Mouse (Mus musculus): Measurements from ENCODE around the gene Tmprss6. TPM values are rescaled to one million over a fixed set of nuclear protein-coding genes. Genes with fewer than 3 reads are reported as not detected.

Gene Tmprss6
- polyA plus RNA-seq, 1 experiment from 2014 or later: 0.53 TPM

DNA sequence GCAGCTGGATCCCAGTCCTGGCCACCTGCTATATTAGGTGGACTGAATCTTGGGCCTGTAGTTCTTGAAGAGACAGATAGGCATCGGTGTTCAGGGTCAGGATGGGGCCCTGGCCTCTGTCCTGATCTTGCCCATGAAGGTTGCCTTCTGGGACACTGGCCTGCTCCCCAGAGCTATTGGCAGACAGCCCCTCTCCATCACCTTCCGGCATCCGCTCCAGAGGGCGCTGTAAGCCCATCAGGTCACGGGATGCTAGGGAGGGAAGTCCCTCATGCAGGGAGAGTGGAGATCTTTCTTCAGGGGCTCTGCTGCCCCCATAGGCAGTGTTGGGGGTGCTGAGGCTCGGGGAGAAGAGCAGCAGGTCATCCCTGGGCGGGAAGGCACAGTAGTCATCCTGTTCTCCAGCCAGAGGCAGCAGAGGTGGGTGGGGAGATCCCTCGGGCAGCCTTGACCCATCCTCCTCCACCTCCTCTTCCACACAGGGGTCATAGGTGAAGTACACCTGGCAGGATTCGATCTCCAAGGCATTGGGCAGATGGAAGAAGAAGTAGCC is 13.1 kb upstream of the Tmprss6 start:
- 55% methylated on average over 9 of the region's 9 CpGs for WGBS
- no peak overlapping the region for H3K4me3 ChIP-seq
- no peaks in the 10 kb centered on the region for H3K36me3 ChIP-seq
- H3K4me1 ChIP-seq: no peaks in the 10 kb centered on the region
- H3K9me3 ChIP-seq: no peaks in the 10 kb centered on the region
- no peak overlapping the region for H3K27ac ChIP-seq
- peaks cover 1% of the 10 kb centered on the region for H3K27me3 ChIP-seq
- ATAC-seq (ENCODE audit: insufficient number of reproducible peaks, insufficient read depth, low FRiP score, low TSS enrichment, low read depth): no peak
- no peak overlapping the region for H3K9ac ChIP-seq
- no peak overlapping the region for H3K4me2 ChIP-seq

DNA sequence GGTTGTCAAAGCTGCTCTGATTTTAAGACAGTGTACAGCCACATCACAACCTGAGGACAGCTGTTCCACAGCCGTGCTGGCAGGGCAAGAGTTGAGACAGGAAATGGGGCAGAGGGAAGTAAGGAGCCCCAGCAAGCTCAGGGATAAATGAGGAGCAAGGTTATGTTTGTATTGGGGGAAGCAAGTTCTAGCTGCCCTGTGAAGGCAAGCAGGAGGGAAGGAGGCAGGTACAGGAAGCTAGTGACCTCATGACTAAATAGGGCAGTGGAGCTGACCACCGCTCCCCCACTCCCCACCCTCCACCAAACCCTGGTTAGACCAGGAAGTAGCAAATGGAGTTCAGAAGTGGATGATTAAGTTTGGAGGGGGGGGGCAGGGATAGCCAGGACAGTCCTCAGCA is 12.6 kb upstream of the Tmprss6 start:
- WGBS: 62% methylated on average over 2 of the region's 2 CpGs

DNA sequence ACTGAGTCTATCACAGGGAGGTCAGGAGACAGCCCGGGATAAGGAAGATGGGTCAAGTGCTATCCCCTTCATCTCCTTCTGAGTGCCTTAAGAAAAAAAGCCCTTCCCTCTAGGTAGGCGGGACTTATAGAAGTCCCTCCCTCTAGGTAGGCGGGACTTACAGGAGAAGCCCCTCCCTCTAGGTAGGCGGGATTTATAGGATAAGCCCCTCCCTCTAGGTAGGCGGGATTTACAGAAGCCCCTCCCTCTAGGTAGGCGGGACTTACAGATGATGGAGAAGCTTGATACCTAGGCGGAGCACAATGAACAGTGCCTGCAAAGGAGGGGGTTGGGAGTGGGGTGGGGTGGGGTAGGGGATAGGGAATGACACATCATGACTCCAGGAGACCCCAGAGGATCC is 11.7 kb upstream of the Tmprss6 start:
- ATAC-seq (ENCODE audit: insufficient number of reproducible peaks, insufficient read depth, low FRiP score, low TSS enrichment, low read depth): no peak
- H3K9me3 ChIP-seq: no peaks in the 10 kb centered on the region
- no peak overlapping the region for H3K9ac ChIP-seq
- H3K4me1 ChIP-seq: 0 out of 2 replicates have a peak, but pooled peaks cover 2% of the 10 kb centered on the region
- H3K36me3 ChIP-seq: no peaks in the 10 kb centered on the region
- WGBS: 62% methylated on average over 7 of the region's 7 CpGs
- H3K27me3 ChIP-seq: no peaks in the 10 kb centered on the region
- H3K4me2 ChIP-seq: no peak overlapping the region
- no peak overlapping the region for H3K4me3 ChIP-seq
- H3K27ac ChIP-seq: no peak overlapping the region

More for the DNA sequence above, 12.6 kb upstream of the Tmprss6 start:
- H3K27me3 ChIP-seq: no peaks in the 10 kb centered on the region
- no peaks in the 10 kb centered on the region for H3K36me3 ChIP-seq
- no peaks in the 10 kb centered on the region for H3K4me1 ChIP-seq
- H3K9me3 ChIP-seq: no peaks in the 10 kb centered on the region
- H3K4me3 ChIP-seq: no peak overlapping the region
- no peak for ATAC-seq (ENCODE audit: insufficient number of reproducible peaks, insufficient read depth, low FRiP score, low TSS enrichment, low read depth)
- no peak overlapping the region for H3K4me2 ChIP-seq
- no peak overlapping the region for H3K27ac ChIP-seq
- no peak overlapping the region for H3K9ac ChIP-seq

DNA sequence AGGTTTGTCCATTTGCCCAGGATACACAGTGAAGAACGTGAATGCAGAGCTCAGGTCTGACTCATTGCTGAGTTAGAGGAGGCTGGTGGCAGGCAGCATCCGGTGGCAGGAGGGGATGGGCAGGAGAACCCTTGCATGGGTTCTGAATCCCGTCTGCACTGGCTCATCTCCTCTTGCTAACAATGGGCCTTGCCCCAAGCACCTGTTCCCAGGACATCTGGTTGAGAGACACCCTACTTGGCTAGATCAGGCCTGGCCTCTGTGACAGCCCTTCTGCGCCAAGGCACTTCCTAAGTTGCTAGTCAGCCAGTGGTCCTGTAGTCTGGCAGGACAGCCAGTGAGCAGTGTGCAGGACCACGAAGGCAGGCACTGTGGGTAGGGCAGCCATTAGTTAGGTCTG is 11.0 kb upstream of the Tmprss6 start:
- Histone ChIP-seq H3K36me3 (no peaks in the 10 kb centered on the region), H3K4me1 (0 out of 2 replicates have a peak, but pooled peaks cover 2% of the 10 kb centered on the region), H3K4me2 (no peak overlapping the region), H3K9ac (no peak overlapping the region), H3K4me3 (no peak overlapping the region), H3K27ac (no peak overlapping the region), H3K9me3 (no peaks in the 10 kb centered on the region), H3K27me3 (no peaks in the 10 kb centered on the region)
- 85% methylated on average over 5 of the region's 5 CpGs for WGBS
- ATAC-seq (ENCODE audit: insufficient number of reproducible peaks, insufficient read depth, low FRiP score, low TSS enrichment, low read depth): no peak

DNA sequence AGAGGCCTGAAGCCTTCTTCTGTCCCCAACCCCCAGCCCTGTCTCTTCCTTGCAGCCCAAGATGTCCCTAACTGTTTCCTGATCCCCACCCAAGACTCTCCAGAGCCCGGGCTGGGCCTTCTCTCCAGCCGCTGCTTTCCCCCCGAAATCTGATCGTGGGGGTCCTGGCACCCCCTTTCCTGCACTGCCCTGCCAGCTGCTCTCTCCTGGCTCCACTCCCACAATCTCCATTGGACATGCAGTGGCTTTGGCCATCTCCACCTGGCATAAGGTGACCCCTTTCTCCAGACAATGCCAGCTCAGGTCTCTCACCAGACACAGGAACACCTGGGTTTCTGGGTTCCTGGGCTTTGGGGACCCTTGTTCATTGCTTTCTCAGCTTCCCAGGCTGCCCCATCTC is 9.6 kb upstream of the Tmprss6 start:
- ATAC-seq (ENCODE audit: insufficient number of reproducible peaks, insufficient read depth, low FRiP score, low TSS enrichment, low read depth): no peak
- 78% methylated on average over 4 of the region's 4 CpGs for WGBS
- Histone ChIP-seq H3K4me2 (no peak overlapping the region), H3K4me1 (0 out of 2 replicates have a peak, but pooled peaks cover 2% of the 10 kb centered on the region), H3K36me3 (no peaks in the 10 kb centered on the region), H3K27ac (no peak overlapping the region), H3K9me3 (no peaks in the 10 kb centered on the region), H3K27me3 (no peaks in the 10 kb centered on the region), H3K9ac (no peak overlapping the region), H3K4me3 (no peak overlapping the region)

DNA sequence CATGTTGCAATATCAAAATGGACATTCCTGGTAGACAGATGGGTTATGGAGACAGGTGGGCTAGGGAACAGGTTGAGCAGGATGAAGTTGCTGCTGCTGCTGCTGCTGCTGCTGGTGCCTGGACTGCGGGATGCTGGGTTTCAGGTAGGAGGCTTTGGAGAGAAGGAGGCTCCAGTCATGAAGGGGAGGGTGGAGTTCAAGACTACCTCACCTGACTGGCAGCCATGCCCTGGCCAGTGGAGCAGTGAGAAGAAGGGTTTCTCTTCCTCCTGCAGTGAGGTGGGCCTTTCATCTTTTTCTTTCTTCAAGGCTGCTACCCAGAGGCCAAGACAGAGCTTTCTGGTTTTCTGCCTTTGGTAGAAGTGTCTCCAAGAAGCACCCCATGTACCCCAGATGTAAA is 8.4 kb upstream of the Tmprss6 start:
- H3K4me2 ChIP-seq: no peak overlapping the region
- H3K4me1 ChIP-seq: 0 out of 2 replicates have a peak, but pooled peaks cover 2% of the 10 kb centered on the region
- no peak overlapping the region for H3K4me3 ChIP-seq
- H3K27me3 ChIP-seq: no peaks in the 10 kb centered on the region
- no peak overlapping the region for H3K9ac ChIP-seq
- 76% methylated on average over 1 of the region's 1 CpGs for WGBS
- H3K9me3 ChIP-seq: no peaks in the 10 kb centered on the region
- H3K36me3 ChIP-seq: no peaks in the 10 kb centered on the region
- H3K27ac ChIP-seq: no peak overlapping the region
- ATAC-seq (ENCODE audit: insufficient number of reproducible peaks, insufficient read depth, low FRiP score, low TSS enrichment, low read depth): no peak

DNA sequence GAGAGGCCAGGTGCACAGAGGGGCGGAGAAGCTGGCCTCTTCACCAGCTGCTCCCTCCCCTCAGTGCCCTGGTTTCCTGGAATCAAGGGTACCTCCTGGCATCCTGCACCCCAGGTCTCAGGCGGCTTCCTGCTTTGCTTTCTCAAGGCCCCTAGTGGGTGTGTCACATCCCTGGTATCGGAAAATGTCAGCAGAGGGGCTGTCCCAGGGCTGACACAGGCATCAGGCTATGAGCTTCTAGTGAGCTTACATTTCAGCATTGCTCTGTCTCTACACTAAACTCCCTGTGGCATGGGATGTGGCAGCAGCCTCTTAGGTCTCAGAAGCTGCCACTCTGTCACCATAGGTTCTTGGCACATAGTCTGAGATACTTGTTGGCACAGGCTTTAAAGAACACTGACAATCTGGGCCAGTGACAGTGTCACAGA is 7.2 kb upstream of the Tmprss6 start:
- WGBS: 60% methylated on average over 3 of the region's 3 CpGs
- Histone ChIP-seq H3K4me2 (no peak overlapping the region), H3K9me3 (no peaks in the 10 kb centered on the region), H3K9ac (no peak overlapping the region), H3K4me3 (no peak overlapping the region), H3K4me1 (0 out of 2 replicates have a peak, but pooled peaks cover 2% of the 10 kb centered on the region), H3K27ac (no peak overlapping the region), H3K36me3 (no peaks in the 10 kb centered on the region), H3K27me3 (no peaks in the 10 kb centered on the region)
- ATAC-seq (ENCODE audit: insufficient number of reproducible peaks, insufficient read depth, low FRiP score, low TSS enrichment, low read depth): no peak

DNA sequence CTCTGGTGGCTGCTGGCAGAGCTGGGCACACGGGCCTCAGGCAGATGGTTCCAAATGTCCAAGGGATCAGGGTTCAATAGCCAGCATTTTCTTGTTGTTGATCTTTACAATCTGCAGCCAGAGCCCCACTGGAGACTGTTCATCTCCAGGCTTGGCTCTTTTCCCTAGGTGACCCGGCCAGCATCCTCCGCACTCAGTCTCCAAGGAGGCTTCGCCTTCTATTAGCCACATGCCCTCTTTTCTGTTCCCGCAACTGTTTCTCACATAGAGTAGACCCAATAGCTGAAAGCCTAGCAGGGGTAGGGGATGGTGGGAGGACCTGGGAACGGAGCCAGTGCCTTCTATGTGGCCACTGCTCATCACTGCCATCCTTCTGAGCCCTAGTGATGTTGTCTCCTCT is 5.0 kb upstream of the Tmprss6 start:
- no peak for ATAC-seq (ENCODE audit: insufficient number of reproducible peaks, insufficient read depth, low FRiP score, low TSS enrichment, low read depth)
- no peaks in the 10 kb centered on the region for H3K9me3 ChIP-seq
- no peak overlapping the region for H3K9ac ChIP-seq
- WGBS: 81% methylated on average over 6 of the region's 6 CpGs
- H3K36me3 ChIP-seq: no peaks in the 10 kb centered on the region
- no peak overlapping the region for H3K4me2 ChIP-seq
- H3K27ac ChIP-seq: no peak overlapping the region
- H3K4me3 ChIP-seq: no peak overlapping the region
- H3K27me3 ChIP-seq: no peaks in the 10 kb centered on the region
- 0 out of 2 replicates have a peak, but pooled peaks cover 2% of the 10 kb centered on the region for H3K4me1 ChIP-seq

DNA sequence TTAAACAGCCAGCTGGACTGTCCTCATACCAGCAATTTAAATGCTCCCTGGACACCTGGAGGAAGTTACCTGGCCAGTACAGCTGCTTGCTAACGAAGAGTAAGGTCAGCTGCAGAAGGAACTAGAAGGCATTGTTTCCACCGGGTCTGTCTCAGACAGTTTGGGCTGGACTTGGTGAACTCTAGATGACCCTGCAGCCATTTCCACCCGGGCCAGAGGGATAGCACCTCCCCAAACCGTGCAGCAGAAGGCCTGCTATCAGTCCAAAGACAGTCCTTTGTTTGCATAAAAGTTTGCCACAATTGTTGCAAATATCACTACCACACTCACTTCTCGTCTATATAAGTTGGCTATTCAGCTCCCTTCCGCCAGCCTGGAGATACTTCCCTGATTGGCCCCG is 3.5 kb upstream of the Tmprss6 start:
- no peak for ATAC-seq (ENCODE audit: insufficient number of reproducible peaks, insufficient read depth, low FRiP score, low TSS enrichment, low read depth)
- no peak overlapping the region for H3K9ac ChIP-seq

DNA sequence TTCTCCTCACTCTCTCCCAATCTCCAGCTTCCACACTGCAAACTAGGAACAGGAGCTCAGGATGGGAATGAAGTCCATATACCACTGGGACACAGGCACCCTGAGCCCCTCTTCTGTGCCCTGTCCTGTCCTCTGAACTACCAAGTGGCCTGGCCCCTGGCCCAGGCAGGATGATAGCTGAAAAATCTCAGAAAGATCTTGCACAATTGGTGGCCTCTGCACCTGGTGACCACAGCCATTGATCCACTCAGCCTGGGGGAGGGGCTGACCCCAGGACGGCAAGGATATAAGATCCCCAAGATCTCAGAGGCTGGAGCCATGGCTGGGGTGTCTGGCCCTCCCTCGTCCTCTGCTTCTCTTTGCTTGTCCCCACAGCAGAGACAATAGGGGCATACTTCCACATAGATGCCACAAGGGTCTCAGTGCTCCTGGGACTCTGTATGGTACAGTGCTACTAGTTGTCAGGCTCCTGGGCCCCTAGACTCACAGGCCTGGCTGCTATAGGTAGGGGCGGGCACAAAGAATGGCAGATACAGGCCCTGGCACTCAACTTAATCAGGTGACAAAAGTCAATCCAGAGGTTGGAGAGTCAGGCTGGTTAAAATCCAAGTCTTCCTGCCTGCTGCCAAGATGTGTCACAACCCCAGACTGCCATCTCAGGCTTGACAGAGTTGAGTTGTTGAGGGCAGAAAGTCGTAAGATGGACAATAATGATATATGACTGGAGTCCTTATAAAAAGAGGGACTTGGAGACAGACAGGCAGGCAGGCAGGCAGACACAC is 2.3 kb upstream of the Tmprss6 start:
- H3K4me2 ChIP-seq: no peak overlapping the region
- no peaks in the 10 kb centered on the region for H3K9me3 ChIP-seq
- 72% methylated on average over 4 of the region's 4 CpGs for WGBS
- H3K27me3 ChIP-seq: no peaks in the 10 kb centered on the region
- no peak for ATAC-seq (ENCODE audit: insufficient number of reproducible peaks, insufficient read depth, low FRiP score, low TSS enrichment, low read depth)
- no peaks in the 10 kb centered on the region for H3K36me3 ChIP-seq
- H3K9ac ChIP-seq: no peak overlapping the region
- 0 out of 2 replicates have a peak, but pooled peaks cover 2% of the 10 kb centered on the region for H3K4me1 ChIP-seq
- no peak overlapping the region for H3K27ac ChIP-seq
- no peak overlapping the region for H3K4me3 ChIP-seq

More for the DNA sequence above, 3.5 kb upstream of the Tmprss6 start:
- Histone ChIP-seq H3K9me3 (no peaks in the 10 kb centered on the region), H3K36me3 (no peaks in the 10 kb centered on the region), H3K4me3 (no peak overlapping the region), H3K27ac (no peak overlapping the region), H3K4me2 (no peak overlapping the region), H3K27me3 (no peaks in the 10 kb centered on the region), H3K4me1 (0 out of 2 replicates have a peak, but pooled peaks cover 2% of the 10 kb centered on the region)
- WGBS: 36% methylated on average over 7 of the region's 7 CpGs

DNA sequence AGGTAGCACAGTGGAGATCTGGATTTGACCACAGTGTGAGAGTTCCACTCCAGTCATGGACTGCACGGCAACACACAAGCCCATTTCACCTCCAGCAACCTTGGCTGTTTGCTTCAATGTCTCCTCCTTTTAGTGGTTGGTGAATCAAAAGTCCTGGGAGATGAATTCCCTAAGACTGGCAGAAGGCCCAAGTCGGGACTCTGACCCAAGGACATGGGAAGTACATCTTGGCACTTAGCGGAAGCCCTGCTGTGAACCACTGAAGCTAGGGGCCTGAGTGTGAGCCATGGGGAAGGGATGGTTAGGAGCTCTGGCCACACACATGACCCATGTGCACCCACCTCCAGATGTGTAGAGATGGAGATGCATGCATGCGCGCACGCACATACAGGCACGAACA is 864 bp downstream of the Tmprss6 start:
- WGBS: 92% methylated on average over 7 of the region's 7 CpGs
- ATAC-seq (ENCODE audit: insufficient number of reproducible peaks, insufficient read depth, low FRiP score, low TSS enrichment, low read depth): no peak
- Histone ChIP-seq H3K9me3 (no peaks in the 10 kb centered on the region), H3K4me2 (no peak overlapping the region), H3K4me1 (no peaks in the 10 kb centered on the region), H3K27me3 (no peaks in the 10 kb centered on the region), H3K9ac (no peak overlapping the region), H3K36me3 (no peaks in the 10 kb centered on the region), H3K4me3 (no peak overlapping the region), H3K27ac (no peak overlapping the region)

DNA sequence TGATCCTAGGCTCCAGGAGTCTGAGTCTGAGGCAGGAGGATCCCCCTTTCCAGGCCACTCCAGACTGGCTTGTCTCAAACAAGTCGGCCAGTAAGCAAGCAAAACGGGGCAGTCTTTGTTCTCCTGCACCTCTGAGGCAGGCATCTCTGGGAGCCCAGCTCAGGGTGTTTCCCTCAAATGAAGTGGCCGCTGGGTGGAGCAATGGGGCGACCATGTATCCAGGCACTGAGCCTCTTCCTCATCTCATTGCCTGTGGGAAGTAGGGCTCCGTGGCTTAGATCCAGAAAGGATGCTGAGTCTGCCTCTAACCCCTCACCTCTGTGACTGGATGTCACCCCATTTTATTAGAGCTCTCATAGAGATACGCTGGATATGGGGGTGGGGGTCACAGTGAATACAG is 1.6 kb downstream of the Tmprss6 start:
- WGBS: 33% methylated on average over 6 of the region's 6 CpGs
- H3K27ac ChIP-seq: no peak overlapping the region
- ATAC-seq (ENCODE audit: insufficient number of reproducible peaks, insufficient read depth, low FRiP score, low TSS enrichment, low read depth): no peak

More for the DNA sequence above, 1.6 kb downstream of the Tmprss6 start:
- H3K9ac ChIP-seq: no peak overlapping the region
- no peaks in the 10 kb centered on the region for H3K9me3 ChIP-seq
- no peaks in the 10 kb centered on the region for H3K36me3 ChIP-seq
- H3K4me2 ChIP-seq: no peak overlapping the region
- H3K4me1 ChIP-seq: no peaks in the 10 kb centered on the region
- 0 out of 2 replicates have a peak, but pooled peaks cover 3% of the 10 kb centered on the region for H3K27me3 ChIP-seq
- no peak overlapping the region for H3K4me3 ChIP-seq

Measured in embryonic facial prominence, embryonic 13.5 days (tissue).